Mouse (Mus musculus) cortical plate, adult 2 months (tissue): ENCODE results near the gene Abhd6.

Experiments
- CTCF ChIP-seq: fragments of 200-500 bp; IDR thresholded peaks from 2 replicates; pipeline ENCODE4 v1.5.1; 2011; ENCODE audit warnings: mild to moderate bottlenecking, control low read depth, low read length; ENCODE audit not compliant: insufficient read depth; ENCODE audit errors: extremely low read depth
- POLR2A ChIP-seq: fragments of 200-500 bp; IDR thresholded peaks from 2 replicates; pipeline ENCODE4 v1.6.1; 2011; ENCODE audit warnings: mild to moderate bottlenecking, low read length, control low read depth; ENCODE audit not compliant: insufficient read depth; ENCODE audit errors: extremely low read depth

- TF ChIP-seq CTCF (no peak), POLR2A (no peak)
These were observed 12.7 kb upstream of the Abhd6 start for GRCm38 (mm10) chr14:7989961-7990360.
